Mouse (Mus musculus): ENCODE measurements around the gene Hmmr. TPM values are rescaled to one million over a fixed set of nuclear protein-coding genes. Genes with fewer than 3 reads are reported as not detected.

Hmmr gene
- polyA plus RNA-seq (2017; shearing (Covaris generic)), result 1 to 10 TPM; 6.9 to 7.0 TPM

GRCm38 (mm10) chr11:40733339-40734174 lies at the start of gene Hmmr, which contains the start of gene Nudcd2:
TSS of gene Hmmr (minus strand) at chr11:40733422.
TSS of gene Nudcd2 (plus strand) at chr11:40733667.

GRCm38 (mm10) chr11:40755109-40755627 lies 21.9 kb upstream of the Hmmr start, which contains the start of gene Ccng1:
TSS of gene Ccng1 (minus strand) at chr11:40755311.

GRCm38 (mm10) chr11:40695103-40695502 lies 38.1 kb downstream of the Hmmr start, which contains the start of gene Mat2b:
TSS of gene Mat2b (minus strand) at chr11:40695203.

Other genes starting within 250 kb of the Hmmr start
- 100 to 1,000 TPM; 235 to 253 TPM for gene Mat2b, start 38.2 kb downstream of the Hmmr start, polyA plus RNA-seq (2017; shearing (Covaris generic))
- gene Nudcd2, start 245 bp upstream of the Hmmr start, polyA plus RNA-seq (2017; shearing (Covaris generic)), result 10 to 100 TPM; 89.8 to 99.6 TPM
- gene Ccng1, start 21.9 kb upstream of the Hmmr start, polyA plus RNA-seq (2017; shearing (Covaris generic)), result 100 to 1,000 TPM; 111 to 224 TPM